Mouse (Mus musculus) olfactory bulb, adult 2 months (tissue): Measurements from ENCODE around the gene Trim6.

ENCODE experiments used
- CTCF ChIP-seq: fragments of 200-500 bp; IDR thresholded peaks from 2 replicates; pipeline ENCODE4 v1.5.1; 2012; ENCODE audit warnings: low read depth, mild to moderate bottlenecking, low read length, moderate library complexity; ENCODE audit not compliant: insufficient read depth
- POLR2A ChIP-seq: fragments of 200-500 bp; IDR thresholded peaks from 2 replicates; pipeline ENCODE4 v1.6.1; 2012; ENCODE audit warnings: mild to moderate bottlenecking, low read depth, low read length, moderate library complexity; ENCODE audit not compliant: insufficient read depth

GRCm38 (mm10) chr7:104199822-104200221, 18.8 kb upstream of the Trim6 start:
- TF ChIP-seq CTCF = peak; percentile 60
- TF ChIP-seq POLR2A = no peak
